Mouse (Mus musculus): Measurements from ENCODE around the gene C730034F03Rik. TPM values are rescaled to one million over a fixed set of nuclear protein-coding genes. Genes with fewer than 3 reads are reported as not detected.

Gene C730034F03Rik
- polyA plus RNA-seq, 1 experiment from 2014 or later = 3.1 TPM

Other genes with a start within 250 kb of the C730034F03Rik start
- 87.4 and 99.3 TPM in 2 replicates for gene Plxnb2, start 248.8 kb upstream of the C730034F03Rik start, polyA plus RNA-seq (2014; fragmentation: Nextera tagmentation; extraction: Ambion mirVana)
- gene Dennd6b, start 233.1 kb upstream of the C730034F03Rik start, polyA plus RNA-seq (2014; fragmentation: Nextera tagmentation; extraction: Ambion mirVana) = 14.8 and 16.6 TPM in 2 replicates
- 21.9 and 22.9 TPM in 2 replicates for gene Ppp6r2, start 218.0 kb upstream of the C730034F03Rik start, polyA plus RNA-seq (2014; fragmentation: Nextera tagmentation; extraction: Ambion mirVana)
- 38.2 and 45.1 TPM in 2 replicates for gene Sbf1, start 114.3 kb upstream of the C730034F03Rik start, polyA plus RNA-seq (2014; fragmentation: Nextera tagmentation; extraction: Ambion mirVana)
- 0.20 and 0.40 TPM in 2 replicates for gene Adm2, start 106.9 kb upstream of the C730034F03Rik start, polyA plus RNA-seq (2014; fragmentation: Nextera tagmentation; extraction: Ambion mirVana)
- gene Miox, start 95.2 kb upstream of the C730034F03Rik start, polyA plus RNA-seq (2014; fragmentation: Nextera tagmentation; extraction: Ambion mirVana) = not detected in 2 replicates
- 33.5 and 36.2 TPM in 2 replicates for gene Lmf2, start 73.9 kb upstream of the C730034F03Rik start, polyA plus RNA-seq (2014; fragmentation: Nextera tagmentation; extraction: Ambion mirVana)
- 95.0 and 97.6 TPM in 2 replicates for gene Ncaph2, start 73.9 kb upstream of the C730034F03Rik start, polyA plus RNA-seq (2014; fragmentation: Nextera tagmentation; extraction: Ambion mirVana)
- 7.9 and 9.4 TPM in 2 replicates for gene Sco2, start 55.7 kb upstream of the C730034F03Rik start, polyA plus RNA-seq (2014; fragmentation: Nextera tagmentation; extraction: Ambion mirVana)
- 1.2 and 1.6 TPM in 2 replicates for gene Tymp, start 52.5 kb upstream of the C730034F03Rik start, polyA plus RNA-seq (2014; fragmentation: Nextera tagmentation; extraction: Ambion mirVana)
- gene Odf3b, start 50.3 kb upstream of the C730034F03Rik start, polyA plus RNA-seq (2014; fragmentation: Nextera tagmentation; extraction: Ambion mirVana) = 0.36 and 0.76 TPM in 2 replicates
- not detected in 2 replicates for gene Klhdc7b, start 44.7 kb upstream of the C730034F03Rik start, polyA plus RNA-seq (2014; fragmentation: Nextera tagmentation; extraction: Ambion mirVana)
- not detected in 2 replicates for gene Syce3, start 19.1 kb upstream of the C730034F03Rik start, polyA plus RNA-seq (2014; fragmentation: Nextera tagmentation; extraction: Ambion mirVana)
- gene Cpt1b, start 3.7 kb upstream of the C730034F03Rik start, polyA plus RNA-seq (2014; fragmentation: Nextera tagmentation; extraction: Ambion mirVana) = 190 and 218 TPM in 2 replicates
- 0.53 and 0.59 TPM in 2 replicates for gene Gm44502, start 107 bp downstream of the C730034F03Rik start, polyA plus RNA-seq (2014; fragmentation: Nextera tagmentation; extraction: Ambion mirVana)
- gene Chkb, start 319 bp downstream of the C730034F03Rik start, polyA plus RNA-seq (2014; fragmentation: Nextera tagmentation; extraction: Ambion mirVana) = 68.9 and 75.0 TPM in 2 replicates
- gene Mapk8ip2, start 24.3 kb downstream of the C730034F03Rik start, polyA plus RNA-seq (2014; fragmentation: Nextera tagmentation; extraction: Ambion mirVana) = 0.41 and 0.42 TPM in 2 replicates
- 12.5 and 14.1 TPM in 2 replicates for gene Arsa, start 47.8 kb downstream of the C730034F03Rik start, polyA plus RNA-seq (2014; fragmentation: Nextera tagmentation; extraction: Ambion mirVana)
- gene Shank3, start 70.0 kb downstream of the C730034F03Rik start, polyA plus RNA-seq (2014; fragmentation: Nextera tagmentation; extraction: Ambion mirVana) = 2.2 and 2.4 TPM in 2 replicates
- gene Acr, start 138.7 kb downstream of the C730034F03Rik start, polyA plus RNA-seq (2014; fragmentation: Nextera tagmentation; extraction: Ambion mirVana) = 0.39 and 0.49 TPM in 2 replicates
- gene Rabl2, start 162.3 kb downstream of the C730034F03Rik start, polyA plus RNA-seq (2014; fragmentation: Nextera tagmentation; extraction: Ambion mirVana) = 17.2 and 20.3 TPM in 2 replicates

Data from heart, embryonic 14.5 days (tissue).